Mouse (Mus musculus) liver, embryonic 14.5 days (tissue): ENCODE data around the gene Inpp5k. TPM values are rescaled to one million over a fixed set of nuclear protein-coding genes. Genes with fewer than 3 reads are reported as not detected.

Experiments used
- ATAC-seq: fragments of 200-750 bp; cut with Nextera tagmentation; 2 replicates; pipeline ENCODE4 v1.8.0; 2017; ENCODE audit warnings: moderate number of reproducible peaks, mild to moderate bottlenecking, moderate library complexity; ENCODE audit not compliant: insufficient read depth
- DNase-seq, 3 experiments: peaks; one replicate each; pipeline ENCODE4 v3.0.0-alpha.2; 2012 to 2013; ENCODE audit warnings: low read depth in 3 of 3, low spot score in 3 of 3
- H3K27ac ChIP-seq: fragments of 300-500 bp; sonication (generic); 2 replicates; pipeline ENCODE4 v1.5.1; 2014; ENCODE audit warnings: moderate library complexity, mild to moderate bottlenecking, control low read depth, inconsistent platforms
- H3K27me3 ChIP-seq: fragments of 300-500 bp; sonication (generic); 2 replicates; pipeline ENCODE4 v1.6.1; 2014; ENCODE audit warnings: mild to moderate bottlenecking, low read length, moderate library complexity; ENCODE audit not compliant: control insufficient read depth, insufficient read depth
- H3K36me3 ChIP-seq: fragments of 300-500 bp; sonication (generic); replicated peaks from 2 replicates; pipeline ENCODE4 v1.6.1; 2014; ENCODE audit warnings: low read depth; ENCODE audit not compliant: control insufficient read depth, insufficient read depth
- H3K4me1 ChIP-seq, 2 experiments: fragments of 200-500 bp in 1 of 2; fragments of 300-500 bp in 1 of 2; sonication (generic) in 1 of 2; replicated peaks; 2 replicates each; pipeline ENCODE4 v1.6.1; 2012 to 2014; ENCODE audit warnings: antibody characterized with exemption in 1 of 2, inconsistent platforms in 1 of 2, low read length in 1 of 2; ENCODE audit not compliant: control insufficient read depth in 2 of 2, insufficient read depth in 2 of 2
- H3K4me2 ChIP-seq: fragments of 300-500 bp; sonication (generic); 2 replicates; pipeline ENCODE4 v1.6.1; 2014; ENCODE audit warnings: low read depth, mild to moderate bottlenecking, control low read depth, moderate library complexity
- H3K4me3 ChIP-seq, 2 experiments: fragments of 200-500 bp in 1 of 2; fragments of 300-500 bp in 1 of 2; sonication (generic) in 1 of 2; 2 replicates each; pipeline ENCODE4 v1.5.1; 2012 to 2014; ENCODE audit warnings: low read depth in 2 of 2, low read length in 2 of 2, mild to moderate bottlenecking in 2 of 2, control low read depth in 1 of 2, inconsistent platforms in 1 of 2, moderate library complexity in 1 of 2; ENCODE audit not compliant: insufficient read depth in 1 of 2
- H3K9ac ChIP-seq: fragments of 300-500 bp; sonication (generic); replicated peaks from 2 replicates; pipeline ENCODE4 v1.6.1; 2014; ENCODE audit warnings: mild to moderate bottlenecking, control low read depth, moderate library complexity
- H3K9me3 ChIP-seq: fragments of 300-500 bp; sonication (generic); 2 replicates; pipeline ENCODE4 v1.6.1; 2016; ENCODE audit warnings: low read length, mixed read lengths; ENCODE audit not compliant: control insufficient read depth
- CTCF ChIP-seq: IDR thresholded peaks from 2 replicates; pipeline ENCODE4 v1.5.1; 2016; ENCODE audit warnings: antibody characterized with exemption, low read depth, control low read depth
- EP300 ChIP-seq: IDR thresholded peaks from 2 replicates; pipeline ENCODE4 v1.6.1; 2016; ENCODE audit warnings: antibody characterized with exemption, low read depth
- WGBS: fragments of 180-500 bp; shearing (Covaris S2); extraction: QIAGEN DNeasy Blood & Tissue Kit; methylation state at CpG from one replicate; pipeline ENCODE4 v1.1.7; 2014; ENCODE audit not compliant: insufficient replicate concordance; 5-methylcytosine and 5-hydroxymethylcytosine counted together
- polyA plus RNA-seq, 2 experiments: library from polyadenylated mRNA; depleted of rRNA in 1 of 2; stranded (reverse) in 1 of 2; unstranded in 1 of 2; fragments of >200 nt; fragmentation: Nextera tagmentation in 1 of 2; extraction: Ambion mirVana in 1 of 2; gene quantifications; 2 replicates each; pipeline versions ENCODE4 v1.2.1 to v1.2.3; 2012 to 2014

Gene Inpp5k
- polyA plus RNA-seq, 2 experiments, result 13.0 to 16.3 TPM

DNA sequence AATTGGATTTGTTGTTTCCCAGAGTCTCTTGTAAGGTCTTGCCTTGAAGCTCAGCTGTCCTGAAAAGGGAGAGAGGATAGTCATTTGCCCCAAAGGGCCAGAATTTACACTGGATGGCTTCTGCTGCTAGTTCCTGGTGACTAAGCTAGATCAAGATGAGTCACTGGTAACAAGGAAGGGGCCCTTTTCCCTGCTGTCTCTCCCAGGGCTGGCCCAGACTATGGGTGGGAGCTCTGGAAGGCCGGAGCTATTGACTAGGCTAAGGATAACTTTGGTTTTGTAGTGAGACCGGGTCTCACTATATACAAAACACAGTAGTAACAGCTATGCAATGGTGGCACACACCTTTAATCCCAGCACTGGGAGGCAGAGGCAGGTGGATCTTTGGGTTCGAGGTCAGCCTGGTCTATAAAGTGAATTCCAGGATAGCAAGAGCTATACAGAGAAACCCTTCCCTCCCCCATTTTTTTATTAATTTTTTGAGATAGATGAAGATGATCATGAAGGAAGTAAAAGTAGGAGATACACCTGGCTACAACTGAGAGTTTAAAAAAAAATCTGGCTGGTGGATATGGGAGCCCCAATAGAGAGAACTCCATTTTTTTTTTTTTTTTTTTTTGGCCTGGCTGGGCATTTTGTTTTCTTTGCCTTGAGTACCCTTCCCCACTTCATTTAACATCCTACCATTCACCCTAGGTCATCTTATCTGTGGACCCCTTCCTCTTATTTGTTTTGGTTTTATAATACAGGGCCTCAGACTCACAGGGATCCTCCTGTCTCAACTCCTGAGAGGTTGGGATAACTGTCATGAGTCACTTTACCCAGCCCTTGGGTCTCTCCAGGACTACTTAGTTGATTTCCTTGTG, 47.3 kb downstream of the Inpp5k start:
- H3K27me3 ChIP-seq, result no peaks in the 10 kb centered on the region
- peak overlapping the region; percentile 73 for H3K9ac ChIP-seq
- 84% methylated on average over 3 of the region's 3 CpGs for whole genome bisulfite sequencing
- H3K4me2 ChIP-seq, result peak overlapping the region; percentile 74
- H3K36me3 ChIP-seq, result peaks cover 13% of the 10 kb centered on the region
- H3K4me3 ChIP-seq, result peak overlapping the region; percentile 85 to 98
- H3K9me3 ChIP-seq, result no peaks in the 10 kb centered on the region
- peak overlapping the region; percentile 81 for H3K27ac ChIP-seq
- H3K4me1 ChIP-seq, result peaks cover 16 to 20% of the 10 kb centered on the region in 2 experiments
- TF ChIP-seq CTCF (no peak), EP300 (no peak)
- no peak for ATAC-seq
- no peak for DNase-seq

DNA sequence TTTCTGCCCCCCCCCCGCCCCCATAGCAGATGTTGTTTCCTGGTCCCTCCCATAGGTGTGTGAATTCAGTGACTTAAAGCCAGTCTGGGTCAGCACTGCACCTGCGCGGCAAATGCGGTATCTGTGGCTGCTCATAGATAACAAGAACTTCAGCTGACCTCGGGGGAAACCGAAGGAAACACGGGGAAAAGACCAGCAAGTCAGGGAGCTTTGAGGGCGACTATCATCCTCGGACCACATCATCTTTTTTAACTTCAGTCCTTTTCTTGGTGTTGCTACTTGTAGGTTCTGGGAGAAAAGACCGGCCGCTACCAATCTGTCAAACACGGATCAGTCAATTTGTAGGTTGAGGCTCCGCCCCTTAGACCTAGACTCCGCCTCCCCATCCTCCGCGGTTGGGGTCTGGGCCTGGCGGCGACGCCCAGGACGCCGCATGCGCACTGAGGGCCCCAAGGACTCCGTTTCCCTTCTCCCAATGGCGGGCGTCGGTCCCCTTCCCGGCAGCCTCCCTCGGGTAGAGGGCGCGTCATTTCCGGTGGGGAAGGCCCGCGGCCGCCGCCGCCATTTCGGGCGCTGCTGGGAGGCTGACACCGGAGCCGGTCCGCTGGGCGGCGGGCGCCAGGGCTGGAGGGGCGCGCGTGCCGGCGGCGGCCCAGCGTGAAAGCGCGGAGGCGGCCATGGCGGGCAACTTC, 48.1 kb downstream of the Inpp5k start, which contains the start of gene Crk:
Gene Crk (plus strand): TSS at position 513 of the 692 bp plus-strand sequence.
- under 1% methylated on average over 54 of the region's 55 CpGs for WGBS
- H3K4me2 ChIP-seq, result peak within 1 kb of the TSS; percentile 95
- peak within 1 kb of the TSS; percentile 98 for H3K9ac ChIP-seq
- DNase-seq (peak; percentile 96 to 97 (median 96)), ATAC-seq (peak; percentile 97)
- no peaks in the 10 kb centered on the region for H3K27me3 ChIP-seq
- peaks cover 21% of the 10 kb centered on the region for H3K36me3 ChIP-seq
- H3K9me3 ChIP-seq, result no peaks in the 10 kb centered on the region
- TF ChIP-seq EP300 (no peak), CTCF (no peak)
- H3K27ac ChIP-seq, result peak within 1 kb of the TSS; percentile 85
- H3K4me1 ChIP-seq, result peaks cover 16 to 20% of the 10 kb centered on the region in 2 experiments
- H3K4me3 ChIP-seq, result peak within 1 kb of the TSS; percentile 85 to 98

DNA sequence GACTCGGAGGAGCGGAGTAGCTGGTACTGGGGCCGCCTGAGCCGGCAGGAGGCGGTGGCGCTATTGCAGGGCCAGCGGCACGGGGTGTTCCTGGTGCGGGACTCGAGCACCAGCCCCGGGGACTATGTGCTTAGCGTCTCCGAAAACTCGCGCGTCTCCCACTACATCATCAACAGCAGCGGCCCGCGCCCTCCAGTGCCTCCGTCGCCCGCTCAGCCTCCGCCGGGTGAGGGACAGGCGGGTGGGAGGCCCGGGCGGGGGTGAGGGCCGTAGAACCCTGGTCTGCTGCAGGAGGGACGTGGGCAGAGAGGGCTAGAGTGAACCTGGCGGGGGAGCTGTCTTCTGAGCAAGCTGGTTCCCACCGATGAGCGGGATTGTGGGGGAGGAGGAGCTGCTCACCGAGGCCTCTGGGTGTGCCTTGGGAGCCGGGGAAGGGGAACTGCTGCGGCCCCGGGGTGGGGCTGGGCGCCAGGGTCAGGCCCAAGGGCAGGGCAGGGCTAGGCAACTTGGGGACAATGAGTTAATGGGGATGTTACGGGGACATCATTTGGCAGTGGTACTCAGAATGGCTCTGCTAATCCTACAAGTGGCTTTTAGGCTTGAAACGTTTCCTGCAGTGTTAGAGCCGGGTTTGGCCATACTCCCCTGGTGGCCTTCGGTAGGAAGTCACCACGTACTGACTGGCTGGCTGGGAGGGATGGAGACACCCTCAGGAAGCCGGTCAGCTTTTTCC, 48.8 kb downstream of the Inpp5k start:
- Histone ChIP-seq H3K4me2 (peak overlapping the region; percentile 95), H3K4me1 (peaks cover 16 to 20% of the 10 kb centered on the region in 2 experiments), H3K27ac (peak overlapping the region; percentile 85), H3K36me3 (peaks cover 26% of the 10 kb centered on the region), H3K9ac (peak overlapping the region; percentile 98), H3K4me3 (peak overlapping the region; percentile 83 to 98), H3K9me3 (no peaks in the 10 kb centered on the region), H3K27me3 (no peaks in the 10 kb centered on the region)
- peak; percentile 64 for ATAC-seq
- TF ChIP-seq CTCF, result peak; percentile 77
- TF ChIP-seq EP300, result no peak
- WGBS, result 2% methylated on average over 43 of the region's 43 CpGs
- DNase-seq, result peak; percentile 36 to 60 (median 45)

DNA sequence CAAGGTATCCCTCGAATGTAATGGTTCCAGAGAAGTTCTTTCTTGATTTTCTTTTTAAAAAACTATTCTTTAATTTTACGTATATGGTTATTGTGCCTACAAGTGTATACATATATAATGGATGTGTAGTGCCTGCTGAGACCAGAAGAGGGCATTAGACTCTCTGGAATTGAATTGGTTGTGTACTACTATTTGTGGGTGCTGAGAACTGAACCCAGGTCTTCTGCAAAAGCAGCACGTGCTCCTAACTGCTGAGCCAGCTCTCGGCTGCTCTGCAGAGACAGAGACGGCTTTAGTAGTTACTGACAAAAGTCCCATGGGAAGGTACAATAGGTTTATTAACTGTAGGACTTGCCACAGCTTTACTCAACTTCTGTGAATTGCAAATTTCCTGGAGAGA, 53.7 kb downstream of the Inpp5k start:
- Histone ChIP-seq H3K4me1 (peaks cover 8 to 10% of the 10 kb centered on the region in 2 experiments), H3K9me3 (no peaks in the 10 kb centered on the region), H3K4me3 (no peak overlapping the region), H3K9ac (no peak overlapping the region), H3K4me2 (no peak overlapping the region), H3K27me3 (no peaks in the 10 kb centered on the region), H3K27ac (no peak overlapping the region), H3K36me3 (peaks cover 35% of the 10 kb centered on the region)
- WGBS, result 90% methylated on average over 5 of the region's 5 CpGs
- DNase-seq (no peak), ATAC-seq (no peak)
- TF ChIP-seq EP300 (no peak), CTCF (peak; percentile 40; the same call in 1 of the 2 replicates)
